Mouse (Mus musculus) cerebellum, postnatal 10 days (tissue): ENCODE measurements around the gene Hhipl1.
A peak's percentile ranks its signal among the peaks of the same experiment; 100 is the strongest.

ENCODE experiments used
- DNase-seq, 2 experiments: peaks; one replicate each; pipeline ENCODE4 v3.0.0; 2021; ENCODE audit warnings: mixed read lengths in 2 of 2

The Hhipl1 gene

GRCm38 (mm10) chr12:108278221-108278918, 27.7 kb upstream of the Hhipl1 start:
- DNase-seq: peak; percentile 62 to 64

- peak; percentile 35 to 42 for DNase-seq
Measured at GRCm38 (mm10) chr12:108284455-108285224, 21.4 kb upstream of the Hhipl1 start.

- DNase-seq: peak in 1 of 2 experiments; percentile 43
Measured at GRCm38 (mm10) chr12:108285225-108286011, 20.7 kb upstream of the Hhipl1 start.

- DNase-seq: peak in 1 of 2 experiments; percentile 56
Measured at GRCm38 (mm10) chr12:108286381-108286780, 19.7 kb upstream of the Hhipl1 start.

GRCm38 (mm10) chr12:108287011-108287410, 19.1 kb upstream of the Hhipl1 start:
- DNase-seq: peak; percentile 81 to 85

- DNase-seq: peak; percentile 68 to 77
Measured at GRCm38 (mm10) chr12:108288127-108288880, 17.8 kb upstream of the Hhipl1 start.

- peak; percentile 75 to 76 for DNase-seq
Measured at GRCm38 (mm10) chr12:108292419-108292818, 13.7 kb upstream of the Hhipl1 start.

- DNase-seq: peak; percentile 89 to 91
Measured at GRCm38 (mm10) chr12:108292957-108293356, 13.1 kb upstream of the Hhipl1 start.

GRCm38 (mm10) chr12:108294620-108295019, 11.4 kb upstream of the Hhipl1 start:
- DNase-seq: peak; percentile 46 to 48

GRCm38 (mm10) chr12:108297033-108297432, 9.0 kb upstream of the Hhipl1 start:
- peak; percentile 47 to 57 for DNase-seq

GRCm38 (mm10) chr12:108301006-108301405, 5.1 kb upstream of the Hhipl1 start:
- no peak for DNase-seq

GRCm38 (mm10) chr12:108303778-108304365, 2.2 kb upstream of the Hhipl1 start:
- DNase-seq: no peak

- DNase-seq: no peak
Measured at GRCm38 (mm10) chr12:108305172-108305571, 898 bp upstream of the Hhipl1 start.

- peak; percentile 84 to 88 for DNase-seq
Measured at GRCm38 (mm10) chr12:108307553-108307952, 1.5 kb downstream of the Hhipl1 start.

GRCm38 (mm10) chr12:108308363-108308856, 2.3 kb downstream of the Hhipl1 start:
- peak; percentile 44 to 51 for DNase-seq

GRCm38 (mm10) chr12:108309116-108309794, 3.2 kb downstream of the Hhipl1 start:
- no peak for DNase-seq

GRCm38 (mm10) chr12:108310041-108310440, 4.0 kb downstream of the Hhipl1 start:
- DNase-seq: no peak

- DNase-seq: no peak
Measured at GRCm38 (mm10) chr12:108310456-108311027, 4.5 kb downstream of the Hhipl1 start.

GRCm38 (mm10) chr12:108311741-108312290, 5.7 kb downstream of the Hhipl1 start:
- no peak for DNase-seq

GRCm38 (mm10) chr12:108312432-108312851, 6.4 kb downstream of the Hhipl1 start:
- no peak for DNase-seq
